Mouse (Mus musculus) liver, embryonic 12.5 days (tissue): ENCODE results near the gene Pigr. TPM values are rescaled to one million over a fixed set of nuclear protein-coding genes. Genes with fewer than 3 reads are reported as not detected.

Source experiments
- ATAC-seq: fragments of 200-750 bp; cut with Nextera tagmentation; 2 replicates; pipeline ENCODE4 v1.8.0; 2017; ENCODE audit warnings: moderate number of reproducible peaks, mild to moderate bottlenecking, moderate library complexity
- H3K27ac ChIP-seq: fragments of 300-500 bp; sonication (generic); 2 replicates; pipeline ENCODE4 v1.5.1; 2016; ENCODE audit warnings: mild to moderate bottlenecking
- H3K27me3 ChIP-seq: fragments of 300-500 bp; sonication (generic); replicated peaks from 2 replicates; pipeline ENCODE4 v1.6.1; 2016; ENCODE audit warnings: mild to moderate bottlenecking, moderate library complexity
- H3K36me3 ChIP-seq: fragments of 300-500 bp; sonication (generic); 2 replicates; pipeline ENCODE4 v1.6.1; 2016; ENCODE audit warnings: mild to moderate bottlenecking, moderate library complexity
- H3K4me1 ChIP-seq: fragments of 300-500 bp; sonication (generic); 2 replicates; pipeline ENCODE4 v1.6.1; 2016
- H3K4me2 ChIP-seq: fragments of 300-500 bp; sonication (generic); 2 replicates; pipeline ENCODE4 v1.6.1; 2016; ENCODE audit warnings: mild to moderate bottlenecking, moderate library complexity
- H3K4me3 ChIP-seq: fragments of 300-500 bp; sonication (generic); 2 replicates; pipeline ENCODE4 v1.5.1; 2016; ENCODE audit warnings: mild to moderate bottlenecking, moderate library complexity
- H3K9ac ChIP-seq: fragments of 300-500 bp; sonication (generic); 2 replicates; pipeline ENCODE4 v1.6.1; 2016; ENCODE audit warnings: mild to moderate bottlenecking, moderate library complexity
- H3K9me3 ChIP-seq: fragments of 300-500 bp; sonication (generic); replicated peaks from 2 replicates; pipeline ENCODE4 v1.6.1; 2016; ENCODE audit warnings: mild to moderate bottlenecking, moderate library complexity
- WGBS: fragments of 180-500 bp; shearing (Covaris S2); methylation state at CpG from one replicate; pipeline ENCODE4 v1.1.7; 2016; ENCODE audit not compliant: insufficient replicate concordance; 5-methylcytosine and 5-hydroxymethylcytosine counted together
- polyA plus RNA-seq: library from polyadenylated mRNA; unstranded; fragments of >200 nt; fragmentation: Nextera tagmentation; extraction: Ambion mirVana; gene quantifications from 2 replicates; pipeline ENCODE4 v1.2.1, GENCODE M21; 2016

Gene Pigr
- polyA plus RNA-seq, result 0.11 and 0.13 TPM in 2 replicates

DNA sequence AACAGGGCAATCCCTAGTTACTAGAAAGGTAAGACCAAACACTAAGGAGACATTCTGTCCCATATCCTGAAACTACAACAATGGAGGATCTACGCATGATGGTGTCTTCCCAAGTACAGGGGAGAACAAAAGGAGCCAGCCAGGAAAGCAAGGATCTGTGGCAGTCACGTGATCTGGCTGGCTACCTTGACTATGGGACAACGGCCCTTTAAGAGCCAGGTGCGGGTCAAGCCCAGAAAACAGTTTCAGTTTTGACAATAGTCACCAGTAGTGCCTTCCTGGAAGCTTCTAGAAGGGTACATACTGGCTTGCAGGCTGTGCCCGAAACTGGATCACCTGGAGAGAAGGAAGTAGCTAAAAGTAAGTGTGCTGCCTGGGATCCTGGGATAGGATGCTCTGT is at the start of gene Pigr:
Gene Pigr (plus strand): TSS at position 237 of the 400 bp plus-strand sequence.
- ATAC-seq, result no peak
- WGBS, result 70% methylated on average over 5 of the region's 5 CpGs
- H3K9me3 ChIP-seq, result no peaks in the 10 kb centered on the region
- no peak within 1 kb of the TSS for H3K4me3 ChIP-seq
- no peak within 1 kb of the TSS for H3K9ac ChIP-seq
- peaks cover 8% of the 10 kb centered on the region for H3K4me1 ChIP-seq
- H3K4me2 ChIP-seq, result no peak within 1 kb of the TSS
- H3K27me3 ChIP-seq, result no peaks in the 10 kb centered on the region
- no peak within 1 kb of the TSS for H3K27ac ChIP-seq
- no peaks in the 10 kb centered on the region for H3K36me3 ChIP-seq

DNA sequence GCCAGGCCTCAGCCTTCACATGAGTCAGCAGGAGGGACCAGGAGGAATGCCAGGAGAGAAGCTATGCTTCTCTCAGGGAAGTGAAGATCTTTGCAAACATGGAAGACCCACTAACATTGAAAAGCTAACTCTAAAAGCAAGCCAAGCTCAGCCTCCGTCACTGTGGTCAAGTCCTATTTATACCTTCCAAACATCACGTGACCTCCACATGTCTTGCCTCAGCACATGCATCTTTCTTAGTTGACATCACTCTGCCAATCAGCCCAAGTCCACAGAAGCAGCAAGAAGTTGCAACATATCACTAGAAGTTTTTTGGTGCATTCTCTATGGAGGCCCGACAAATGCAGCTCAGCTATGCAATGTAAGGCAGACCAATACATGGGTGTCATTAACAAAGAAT is 46.6 kb upstream of the Pigr start:
- H3K27ac ChIP-seq, result no peak overlapping the region
- H3K9ac ChIP-seq, result no peak overlapping the region
- WGBS, result 72% methylated on average over 3 of the region's 3 CpGs
- no peak overlapping the region for H3K4me3 ChIP-seq
- ATAC-seq, result no peak
- H3K4me1 ChIP-seq, result peaks cover 5% of the 10 kb centered on the region; the same call in 1 of the 2 replicates
- no peak overlapping the region for H3K4me2 ChIP-seq
- H3K27me3 ChIP-seq, result peaks cover 5% of the 10 kb centered on the region
- H3K9me3 ChIP-seq, result no peaks in the 10 kb centered on the region
- no peaks in the 10 kb centered on the region for H3K36me3 ChIP-seq

DNA sequence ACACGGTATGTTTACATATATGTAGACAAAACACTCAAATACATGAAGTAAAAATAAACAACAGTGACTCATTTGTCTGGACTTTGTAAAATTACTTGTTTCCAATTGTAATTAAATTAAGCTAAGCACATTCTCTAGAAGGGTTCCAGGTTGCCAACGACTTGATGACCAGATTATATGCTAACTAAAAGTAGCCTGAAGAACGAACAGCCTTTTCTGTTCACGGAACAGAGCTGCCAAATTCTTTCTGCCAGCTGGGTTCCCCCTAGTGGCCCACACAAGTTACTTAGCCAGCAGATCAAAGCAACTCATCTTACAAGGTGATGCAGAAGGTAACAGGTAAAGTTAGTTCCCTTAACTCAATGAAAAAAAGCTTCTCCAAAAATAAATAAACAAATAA is 42.4 kb upstream of the Pigr start:
- Histone ChIP-seq H3K9ac (no peak overlapping the region), H3K4me2 (no peak overlapping the region), H3K9me3 (no peaks in the 10 kb centered on the region), H3K4me1 (peaks cover 5% of the 10 kb centered on the region; the same call in 1 of the 2 replicates), H3K27me3 (peaks cover 11% of the 10 kb centered on the region), H3K4me3 (no peak overlapping the region), H3K27ac (no peak overlapping the region), H3K36me3 (no peaks in the 10 kb centered on the region)
- WGBS, result 23% methylated on average over 4 of the region's 4 CpGs
- ATAC-seq, result peak; percentile 57; the same call in 1 of the 2 replicates

DNA sequence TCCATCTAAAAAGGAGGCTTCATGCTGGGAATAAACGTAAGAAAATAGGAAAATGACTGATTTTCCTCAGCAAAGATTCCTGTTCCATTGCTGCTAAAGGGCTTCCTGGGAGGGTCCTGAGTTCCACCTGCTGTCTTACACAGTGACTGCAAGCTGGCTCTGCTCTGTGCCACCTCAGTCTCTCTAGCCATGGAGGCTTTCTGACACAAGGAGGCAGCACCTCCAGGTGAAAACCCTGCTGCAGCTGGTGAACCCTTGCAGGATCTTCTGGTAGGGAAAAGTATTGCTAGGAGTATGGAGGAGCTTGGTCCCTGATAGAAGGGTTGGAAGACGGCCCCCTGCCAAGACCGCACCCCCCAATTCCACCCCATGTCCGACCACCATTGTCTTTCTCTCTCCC is 39.5 kb upstream of the Pigr start:
- H3K36me3 ChIP-seq, result no peaks in the 10 kb centered on the region
- peaks cover 5% of the 10 kb centered on the region; the same call in 1 of the 2 replicates for H3K4me1 ChIP-seq
- peaks cover 13% of the 10 kb centered on the region for H3K27me3 ChIP-seq
- H3K27ac ChIP-seq, result no peak overlapping the region
- H3K9ac ChIP-seq, result no peak overlapping the region
- H3K9me3 ChIP-seq, result no peaks in the 10 kb centered on the region
- no peak for ATAC-seq
- no peak overlapping the region for H3K4me2 ChIP-seq
- H3K4me3 ChIP-seq, result no peak overlapping the region
- 32% methylated on average over 4 of the region's 4 CpGs for WGBS

DNA sequence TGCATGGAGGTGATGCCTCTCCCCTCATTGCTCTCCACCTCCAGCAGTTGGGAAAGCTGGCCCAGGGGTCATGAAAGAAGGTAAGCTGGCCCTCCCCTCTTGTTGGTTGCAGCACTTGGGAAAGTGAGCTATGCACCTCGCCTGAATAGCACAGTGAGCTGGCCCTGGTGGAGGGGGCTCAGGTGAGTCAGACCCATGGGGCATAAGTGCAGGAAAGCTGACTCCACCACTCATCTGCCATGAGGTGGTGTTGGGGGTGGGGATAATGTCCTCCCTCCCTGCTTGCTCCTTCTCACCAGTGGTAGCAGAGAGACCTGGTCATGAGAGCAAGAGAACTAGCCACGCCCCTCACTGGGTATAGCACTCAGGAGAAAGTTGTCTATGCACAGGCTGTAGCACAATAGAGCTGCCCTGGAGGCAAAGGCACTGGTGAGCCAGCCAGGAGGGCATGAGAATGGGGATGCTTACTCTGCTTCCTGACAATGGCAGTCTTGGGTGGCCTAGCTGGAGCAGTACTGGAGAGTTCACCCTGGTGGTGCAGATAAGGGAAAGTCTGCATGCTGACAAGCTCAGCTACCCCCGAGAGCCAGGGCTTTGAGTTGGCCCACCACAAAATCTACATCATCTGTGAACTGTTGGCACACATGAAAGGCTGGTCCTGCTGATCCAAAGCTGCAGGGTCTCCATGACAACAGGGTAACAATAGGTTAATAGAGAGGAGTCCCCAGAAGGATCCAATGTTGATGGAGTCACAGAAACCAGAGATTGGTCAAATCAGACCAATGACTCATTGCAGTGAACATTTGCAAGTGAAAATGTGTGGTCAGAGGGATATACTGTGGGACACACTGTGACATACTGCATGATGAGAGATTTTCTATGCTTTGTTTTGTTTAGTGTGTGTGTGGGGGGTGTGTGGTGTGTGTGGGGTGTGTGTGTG is 36.7 kb upstream of the Pigr start:
- ATAC-seq, result peak; percentile 62
- Histone ChIP-seq H3K27ac (no peak overlapping the region), H3K4me1 (no peaks in the 10 kb centered on the region), H3K9ac (no peak overlapping the region), H3K4me2 (no peak overlapping the region), H3K9me3 (no peaks in the 10 kb centered on the region), H3K4me3 (no peak overlapping the region), H3K27me3 (peaks cover 13% of the 10 kb centered on the region), H3K36me3 (no peaks in the 10 kb centered on the region)
- WGBS, result 35% methylated on average over 3 of the region's 3 CpGs

DNA sequence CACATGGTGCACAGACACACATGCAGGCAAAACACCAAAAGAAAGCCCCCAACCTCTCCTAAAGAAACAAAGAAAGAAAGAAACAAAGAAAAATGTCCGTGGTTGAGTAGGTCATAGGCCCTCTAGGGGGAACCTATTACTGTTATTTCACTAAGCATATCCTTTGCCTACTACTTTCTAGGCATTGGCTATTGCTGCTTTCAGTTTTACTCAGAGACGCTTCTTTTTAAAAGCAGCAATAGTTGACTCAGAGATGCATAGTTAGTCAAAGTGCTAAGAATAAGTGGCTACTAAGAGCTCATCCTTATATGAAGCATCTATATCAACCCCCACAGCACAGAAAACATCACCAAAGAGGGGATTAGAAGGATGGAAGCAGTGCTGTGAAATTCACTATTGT is 31.2 kb upstream of the Pigr start:
- H3K27ac ChIP-seq, result no peak overlapping the region
- H3K9me3 ChIP-seq, result no peaks in the 10 kb centered on the region
- H3K36me3 ChIP-seq, result no peaks in the 10 kb centered on the region
- no peak for ATAC-seq
- no peaks in the 10 kb centered on the region for H3K4me1 ChIP-seq
- H3K4me3 ChIP-seq, result no peak overlapping the region
- no peaks in the 10 kb centered on the region for H3K27me3 ChIP-seq
- no peak overlapping the region for H3K9ac ChIP-seq
- WGBS, result 45% methylated on average over 2 of the region's 2 CpGs
- H3K4me2 ChIP-seq, result no peak overlapping the region

DNA sequence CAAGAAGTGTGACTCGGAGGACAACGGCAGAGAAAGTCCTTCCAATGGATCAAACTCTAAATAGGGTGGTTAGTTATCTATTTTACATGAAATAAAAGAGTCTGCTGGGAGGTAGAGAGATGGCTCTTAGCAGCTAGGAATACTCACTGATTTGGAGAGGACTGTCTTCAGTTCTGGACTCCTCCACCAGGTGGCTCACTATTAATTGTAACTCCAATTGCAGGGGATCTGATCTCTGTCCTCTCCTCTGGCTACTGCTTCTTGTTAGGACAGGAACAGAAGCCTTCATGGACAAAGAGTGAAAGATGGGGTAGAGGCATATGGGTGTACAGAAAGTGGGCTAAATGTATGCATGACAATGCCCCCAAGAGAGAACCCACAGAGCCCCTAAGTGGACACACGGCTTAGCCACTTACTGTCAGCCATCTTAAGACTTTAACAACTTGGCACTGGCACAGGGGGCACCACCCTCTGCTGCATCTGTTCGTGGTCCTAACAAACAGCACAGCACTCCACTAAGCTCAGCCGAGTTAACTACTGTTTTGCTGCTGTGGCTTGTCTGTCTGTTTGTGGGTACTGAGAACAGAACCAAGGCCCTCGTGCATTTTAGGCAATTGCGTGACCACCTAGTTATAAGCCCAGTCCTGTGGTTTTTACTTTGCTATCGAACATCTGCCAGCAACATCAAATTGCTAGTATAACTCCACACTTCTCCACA is 29.4 kb upstream of the Pigr start:
- ATAC-seq, result 0 out of 2 replicates have a peak, but pooled peaks have one; percentile 15
- WGBS, result 62% methylated on average over 8 of the region's 8 CpGs

DNA sequence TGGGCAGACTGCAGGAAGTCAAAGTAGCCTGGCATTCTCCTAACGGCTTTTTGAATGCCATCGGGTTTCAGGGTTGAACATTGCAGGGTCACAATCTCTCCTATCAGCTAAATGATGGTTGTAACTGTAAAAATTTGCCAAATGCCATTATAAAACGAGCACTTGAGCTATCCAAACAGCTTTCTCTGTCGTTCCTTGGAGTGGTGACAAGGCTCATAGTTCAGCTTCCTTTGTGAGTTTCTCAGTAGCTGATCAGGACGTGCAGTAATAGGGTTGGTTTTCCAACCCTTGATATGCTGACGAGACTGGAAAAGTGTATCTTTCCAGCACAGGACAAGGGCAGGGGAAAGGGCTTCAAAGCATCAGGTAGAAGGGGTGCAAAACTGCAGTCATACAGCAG is 28.4 kb upstream of the Pigr start:
- Histone ChIP-seq H3K27me3 (peaks cover 8% of the 10 kb centered on the region; the same call in 1 of the 2 replicates), H3K9me3 (no peaks in the 10 kb centered on the region), H3K36me3 (no peaks in the 10 kb centered on the region), H3K4me2 (no peak overlapping the region), H3K9ac (no peak overlapping the region), H3K27ac (no peak overlapping the region), H3K4me3 (no peak overlapping the region), H3K4me1 (no peaks in the 10 kb centered on the region)
- 52% methylated on average over 6 of the region's 6 CpGs for WGBS
- ATAC-seq, result no peak

More for the DNA sequence above, 29.4 kb upstream of the Pigr start:
- H3K9ac ChIP-seq, result no peak overlapping the region
- H3K27me3 ChIP-seq, result 0 out of 2 replicates have a peak, but pooled peaks cover 2% of the 10 kb centered on the region
- H3K4me1 ChIP-seq, result no peaks in the 10 kb centered on the region
- H3K4me3 ChIP-seq, result no peak overlapping the region
- no peak overlapping the region for H3K27ac ChIP-seq
- H3K9me3 ChIP-seq, result no peaks in the 10 kb centered on the region
- H3K36me3 ChIP-seq, result no peaks in the 10 kb centered on the region
- H3K4me2 ChIP-seq, result no peak overlapping the region

DNA sequence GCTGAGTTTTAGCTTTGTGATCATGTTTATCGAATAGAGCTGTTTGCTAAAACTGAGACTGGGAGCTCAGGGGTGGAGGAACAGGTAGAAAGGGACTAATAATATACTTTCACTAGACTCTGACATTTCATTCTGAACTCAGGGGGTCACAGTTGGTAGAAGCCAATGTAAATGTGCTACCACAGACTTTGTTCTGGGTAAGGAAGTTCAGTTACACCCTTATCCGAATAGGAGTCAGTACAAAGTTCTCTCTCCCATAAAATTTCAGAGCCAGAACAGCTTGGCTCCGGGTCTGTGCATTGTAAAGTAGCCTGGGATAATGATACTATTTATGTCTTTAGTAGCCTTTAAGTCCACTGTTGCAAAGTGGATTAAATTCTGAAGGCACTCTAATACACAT is 27.9 kb upstream of the Pigr start:
- WGBS, result 50% methylated on average over 3 of the region's 3 CpGs
- Histone ChIP-seq H3K27ac (no peak overlapping the region), H3K36me3 (no peaks in the 10 kb centered on the region), H3K4me3 (no peak overlapping the region), H3K27me3 (peaks cover 8% of the 10 kb centered on the region; the same call in 1 of the 2 replicates), H3K4me2 (no peak overlapping the region), H3K9me3 (no peaks in the 10 kb centered on the region), H3K9ac (no peak overlapping the region), H3K4me1 (no peaks in the 10 kb centered on the region)
- ATAC-seq, result no peak

DNA sequence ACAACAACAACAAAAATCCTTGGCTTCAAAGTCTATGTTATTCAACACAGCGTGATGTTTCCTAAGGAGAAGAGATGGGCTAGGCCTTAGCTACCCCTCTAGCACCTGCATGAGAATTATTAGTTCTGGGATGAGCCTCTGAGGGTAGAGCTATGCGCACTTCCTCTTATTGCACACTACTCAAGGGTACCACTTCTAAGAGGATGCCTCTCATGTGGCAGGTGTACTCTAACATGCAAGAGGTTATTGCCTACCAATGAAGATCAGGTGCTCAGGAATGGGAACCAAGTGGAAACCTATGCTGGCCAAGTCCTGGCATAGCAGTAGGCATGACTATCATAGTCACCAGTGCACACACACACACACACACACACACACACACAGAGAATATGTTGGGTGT is 27.1 kb upstream of the Pigr start:
- H3K27me3 ChIP-seq, result peaks cover 9% of the 10 kb centered on the region; the same call in 1 of the 2 replicates
- ATAC-seq, result no peak
- H3K9ac ChIP-seq, result no peak overlapping the region
- no peak overlapping the region for H3K27ac ChIP-seq
- no peaks in the 10 kb centered on the region for H3K4me1 ChIP-seq
- no peak overlapping the region for H3K4me3 ChIP-seq
- H3K4me2 ChIP-seq, result no peak overlapping the region
- no peaks in the 10 kb centered on the region for H3K36me3 ChIP-seq
- 69% methylated on average over 2 of the region's 2 CpGs for WGBS
- H3K9me3 ChIP-seq, result no peaks in the 10 kb centered on the region

DNA sequence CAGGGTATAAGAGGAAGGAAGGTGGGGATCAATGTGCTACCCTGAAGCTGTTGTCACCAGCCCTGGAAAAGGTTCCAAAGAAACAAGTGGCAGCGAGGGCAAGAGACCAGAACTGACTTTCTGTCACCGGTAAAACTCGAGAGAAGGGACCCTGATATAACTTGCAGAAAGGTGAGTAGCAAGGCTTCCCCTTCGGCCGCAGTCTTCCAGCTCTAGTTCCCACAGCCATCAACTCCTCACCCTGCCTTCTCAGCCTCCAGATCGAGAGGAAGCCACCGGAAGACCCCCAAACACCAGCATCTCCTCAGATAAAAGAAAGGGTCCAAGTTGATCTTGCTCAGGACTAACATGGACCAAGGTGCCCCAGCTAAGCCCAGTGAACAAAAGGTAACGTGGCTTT is 25.9 kb upstream of the Pigr start, which contains the start of gene Fcamr:
Gene Fcamr (plus strand): TSS at position 301 of the 400 bp plus-strand sequence.
- no peak within 1 kb of the TSS for H3K4me2 ChIP-seq
- no peak within 1 kb of the TSS for H3K27ac ChIP-seq
- no peaks in the 10 kb centered on the region for H3K4me1 ChIP-seq
- H3K36me3 ChIP-seq, result no peaks in the 10 kb centered on the region
- H3K27me3 ChIP-seq, result peaks cover 11% of the 10 kb centered on the region; the same call in 1 of the 2 replicates
- H3K9ac ChIP-seq, result no peak within 1 kb of the TSS
- H3K9me3 ChIP-seq, result no peaks in the 10 kb centered on the region
- WGBS, result 72% methylated on average over 8 of the region's 8 CpGs
- no peak within 1 kb of the TSS for H3K4me3 ChIP-seq
- ATAC-seq, result no peak

DNA sequence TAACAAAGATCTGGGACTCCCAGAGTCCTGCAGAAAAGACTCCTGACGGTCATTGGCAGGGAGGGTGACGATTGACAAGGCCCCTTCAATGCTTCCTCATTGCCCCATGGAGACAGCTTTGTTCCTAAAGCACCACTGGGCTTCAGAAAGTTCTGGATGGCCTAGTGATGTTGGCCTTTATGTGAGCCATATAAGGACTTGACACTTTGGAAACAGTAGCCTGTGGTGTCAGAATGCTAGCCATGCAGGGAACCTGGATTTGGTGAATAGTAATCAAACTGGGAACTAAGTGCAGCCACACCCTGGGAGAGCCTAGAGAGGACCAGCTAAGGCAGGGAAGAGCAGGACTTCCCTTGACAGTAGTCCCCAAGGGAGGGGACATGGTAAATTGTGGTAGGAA is 25.0 kb upstream of the Pigr start:
- peaks cover 11% of the 10 kb centered on the region; the same call in 1 of the 2 replicates for H3K27me3 ChIP-seq
- no peak overlapping the region for H3K4me3 ChIP-seq
- H3K4me2 ChIP-seq, result no peak overlapping the region
- H3K9ac ChIP-seq, result no peak overlapping the region
- no peaks in the 10 kb centered on the region for H3K36me3 ChIP-seq
- WGBS, result 33% methylated on average over 2 of the region's 2 CpGs
- no peaks in the 10 kb centered on the region for H3K9me3 ChIP-seq
- no peak for ATAC-seq
- H3K4me1 ChIP-seq, result no peaks in the 10 kb centered on the region
- H3K27ac ChIP-seq, result no peak overlapping the region
